Mouse (Mus musculus) hindbrain, embryonic 13.5 days (tissue): ENCODE measurements at regions not wholly inside any gene's neighbourhood (a gene's known extent, or its start where the extent isn't known, plus 50 kb on each side); places are given as distances from the start of the nearest gene placed in this dataset.

Experiments used
- ATAC-seq: fragments of 200-750 bp; cut with Nextera tagmentation; 2 replicates; pipeline ENCODE4 v1.8.0; 2017; ENCODE audit warnings: moderate TSS enrichment; ENCODE audit not compliant: low FRiP score
- H3K27ac ChIP-seq: fragments of 300-500 bp; sonication (generic); 2 replicates; pipeline ENCODE4 v1.5.1; 2015; ENCODE audit warnings: inconsistent platforms, mild to moderate bottlenecking, moderate library complexity
- H3K27me3 ChIP-seq: fragments of 300-500 bp; sonication (generic); 2 replicates; pipeline ENCODE4 v1.6.1; 2015; ENCODE audit warnings: mild to moderate bottlenecking, inconsistent platforms
- H3K36me3 ChIP-seq: fragments of 300-500 bp; sonication (generic); 2 replicates; pipeline ENCODE4 v1.6.1; 2015; ENCODE audit warnings: mild to moderate bottlenecking, inconsistent platforms
- H3K4me1 ChIP-seq: fragments of 300-500 bp; sonication (generic); replicated peaks from 2 replicates; pipeline ENCODE4 v1.6.1; 2015; ENCODE audit warnings: inconsistent platforms
- H3K4me2 ChIP-seq: fragments of 300-500 bp; sonication (generic); 2 replicates; pipeline ENCODE4 v1.6.1; 2015; ENCODE audit warnings: inconsistent platforms, mild to moderate bottlenecking, moderate library complexity
- H3K4me3 ChIP-seq: fragments of 300-500 bp; sonication (generic); 2 replicates; pipeline ENCODE4 v1.5.1; 2015; ENCODE audit warnings: mild to moderate bottlenecking, inconsistent platforms
- H3K9ac ChIP-seq: fragments of 300-500 bp; sonication (generic); 2 replicates; pipeline ENCODE4 v1.6.1; 2015; ENCODE audit warnings: mild to moderate bottlenecking, inconsistent platforms
- H3K9me3 ChIP-seq: fragments of 300-500 bp; sonication (generic); 2 replicates; pipeline ENCODE4 v1.6.1; 2016; ENCODE audit warnings: inconsistent platforms
- WGBS: fragments of 180-500 bp; shearing (Covaris S2); methylation state at CpG from one replicate; pipeline ENCODE4 v1.1.7; 2015; 5-methylcytosine and 5-hydroxymethylcytosine counted together

GRCm38 (mm10) chr9:94295431-94295830 is 242.4 kb downstream of the 1190002N15Rik start:
- H3K9ac ChIP-seq, result no peak overlapping the region
- no peaks in the 10 kb centered on the region for H3K27me3 ChIP-seq
- 86% methylated on average over 6 of the region's 6 CpGs for WGBS
- H3K36me3 ChIP-seq, result no peaks in the 10 kb centered on the region
- H3K9me3 ChIP-seq, result no peaks in the 10 kb centered on the region
- no peak for ATAC-seq
- H3K4me2 ChIP-seq, result no peak overlapping the region
- no peak overlapping the region for H3K4me3 ChIP-seq
- H3K4me1 ChIP-seq, result no peaks in the 10 kb centered on the region
- H3K27ac ChIP-seq, result no peak overlapping the region

GRCm38 (mm10) chr9:94292147-94292546 is 245.7 kb downstream of the 1190002N15Rik start:
- H3K9ac ChIP-seq, result no peak overlapping the region
- 79% methylated on average over 3 of the region's 3 CpGs for WGBS
- no peaks in the 10 kb centered on the region for H3K4me1 ChIP-seq
- no peak overlapping the region for H3K4me3 ChIP-seq
- H3K9me3 ChIP-seq, result no peaks in the 10 kb centered on the region
- no peak for ATAC-seq
- no peak overlapping the region for H3K4me2 ChIP-seq
- H3K36me3 ChIP-seq, result no peaks in the 10 kb centered on the region
- no peaks in the 10 kb centered on the region for H3K27me3 ChIP-seq
- no peak overlapping the region for H3K27ac ChIP-seq

GRCm38 (mm10) chr9:94289546-94289945 is 248.3 kb downstream of the 1190002N15Rik start:
- Histone ChIP-seq H3K27me3 (no peaks in the 10 kb centered on the region), H3K4me3 (no peak overlapping the region), H3K9ac (no peak overlapping the region), H3K36me3 (no peaks in the 10 kb centered on the region), H3K4me1 (no peaks in the 10 kb centered on the region), H3K4me2 (no peak overlapping the region), H3K27ac (no peak overlapping the region), H3K9me3 (no peaks in the 10 kb centered on the region)
- no peak for ATAC-seq

GRCm38 (mm10) chr9:94287559-94287958 is 250.3 kb downstream of the 1190002N15Rik start:
- H3K4me2 ChIP-seq, result no peak overlapping the region
- WGBS, result 80% methylated on average over 2 of the region's 2 CpGs
- H3K27ac ChIP-seq, result no peak overlapping the region
- no peaks in the 10 kb centered on the region for H3K36me3 ChIP-seq
- H3K4me3 ChIP-seq, result no peak overlapping the region
- no peak for ATAC-seq
- no peaks in the 10 kb centered on the region for H3K4me1 ChIP-seq
- no peaks in the 10 kb centered on the region for H3K9me3 ChIP-seq
- no peak overlapping the region for H3K9ac ChIP-seq
- no peaks in the 10 kb centered on the region for H3K27me3 ChIP-seq

- Histone ChIP-seq H3K9me3 (no peaks in the 10 kb centered on the region), H3K27ac (no peak overlapping the region), H3K36me3 (no peaks in the 10 kb centered on the region), H3K9ac (no peak overlapping the region), H3K4me1 (no peaks in the 10 kb centered on the region), H3K27me3 (no peaks in the 10 kb centered on the region), H3K4me3 (no peak overlapping the region), H3K4me2 (no peak overlapping the region)
- WGBS, result 86% methylated on average over 4 of the region's 4 CpGs
- ATAC-seq, result no peak
Measured at GRCm38 (mm10) chr9:94278657-94279585, 259.0 kb downstream of the 1190002N15Rik start.

GRCm38 (mm10) chr9:94277096-94277495 is 260.8 kb downstream of the 1190002N15Rik start:
- Histone ChIP-seq H3K4me1 (no peaks in the 10 kb centered on the region), H3K27ac (no peak overlapping the region), H3K4me3 (no peak overlapping the region), H3K36me3 (no peaks in the 10 kb centered on the region), H3K9me3 (no peaks in the 10 kb centered on the region), H3K4me2 (no peak overlapping the region), H3K9ac (no peak overlapping the region), H3K27me3 (no peaks in the 10 kb centered on the region)
- ATAC-seq, result no peak
- WGBS, result 88% methylated on average over 3 of the region's 3 CpGs

GRCm38 (mm10) chr9:94269213-94269612 is 268.7 kb downstream of the 1190002N15Rik start:
- Histone ChIP-seq H3K9me3 (no peaks in the 10 kb centered on the region), H3K4me2 (no peak overlapping the region), H3K9ac (no peak overlapping the region), H3K36me3 (no peaks in the 10 kb centered on the region), H3K4me3 (no peak overlapping the region), H3K4me1 (no peaks in the 10 kb centered on the region), H3K27ac (no peak overlapping the region), H3K27me3 (no peaks in the 10 kb centered on the region)
- 70% methylated on average over 5 of the region's 5 CpGs for WGBS
- ATAC-seq, result no peak

- H3K4me1 ChIP-seq, result no peaks in the 10 kb centered on the region
- H3K9me3 ChIP-seq, result no peaks in the 10 kb centered on the region
- no peaks in the 10 kb centered on the region for H3K36me3 ChIP-seq
- H3K9ac ChIP-seq, result no peak overlapping the region
- ATAC-seq, result no peak
- H3K4me2 ChIP-seq, result no peak overlapping the region
- no peak overlapping the region for H3K4me3 ChIP-seq
- WGBS, result 76% methylated on average over 1 of the region's 1 CpGs
- no peak overlapping the region for H3K27ac ChIP-seq
- no peaks in the 10 kb centered on the region for H3K27me3 ChIP-seq
Measured at GRCm38 (mm10) chr9:94267243-94267642, 270.6 kb downstream of the 1190002N15Rik start.

GRCm38 (mm10) chr9:94239479-94240241 is 298.2 kb downstream of the 1190002N15Rik start:
- Histone ChIP-seq H3K36me3 (no peaks in the 10 kb centered on the region), H3K4me1 (no peaks in the 10 kb centered on the region), H3K4me2 (no peak overlapping the region), H3K4me3 (no peak overlapping the region), H3K9ac (no peak overlapping the region), H3K9me3 (no peaks in the 10 kb centered on the region), H3K27ac (no peak overlapping the region), H3K27me3 (no peaks in the 10 kb centered on the region)
- WGBS, result 75% methylated on average over 8 of the region's 8 CpGs
- ATAC-seq, result no peak

GRCm38 (mm10) chr9:94238565-94238964 is 299.3 kb downstream of the 1190002N15Rik start:
- Histone ChIP-seq H3K36me3 (no peaks in the 10 kb centered on the region), H3K4me1 (no peaks in the 10 kb centered on the region), H3K4me2 (no peak overlapping the region), H3K27me3 (no peaks in the 10 kb centered on the region), H3K9ac (no peak overlapping the region), H3K27ac (no peak overlapping the region), H3K4me3 (no peak overlapping the region), H3K9me3 (no peaks in the 10 kb centered on the region)
- ATAC-seq, result no peak

- H3K4me1 ChIP-seq, result no peaks in the 10 kb centered on the region
- H3K27ac ChIP-seq, result no peak overlapping the region
- H3K27me3 ChIP-seq, result no peaks in the 10 kb centered on the region
- no peak overlapping the region for H3K9ac ChIP-seq
- WGBS, result 78% methylated on average over 2 of the region's 2 CpGs
- no peak overlapping the region for H3K4me3 ChIP-seq
- no peak for ATAC-seq
- H3K4me2 ChIP-seq, result no peak overlapping the region
- no peaks in the 10 kb centered on the region for H3K36me3 ChIP-seq
- no peaks in the 10 kb centered on the region for H3K9me3 ChIP-seq
Measured at GRCm38 (mm10) chr9:94229537-94229936, 308.3 kb downstream of the 1190002N15Rik start.

GRCm38 (mm10) chr9:94219116-94219515 is 318.8 kb downstream of the 1190002N15Rik start:
- no peak for ATAC-seq
- H3K36me3 ChIP-seq, result no peaks in the 10 kb centered on the region
- H3K4me1 ChIP-seq, result no peaks in the 10 kb centered on the region
- no peak overlapping the region for H3K4me2 ChIP-seq
- H3K27me3 ChIP-seq, result no peaks in the 10 kb centered on the region
- no peaks in the 10 kb centered on the region for H3K9me3 ChIP-seq
- H3K9ac ChIP-seq, result no peak overlapping the region
- H3K27ac ChIP-seq, result no peak overlapping the region
- WGBS, result 62% methylated on average over 2 of the region's 2 CpGs
- no peak overlapping the region for H3K4me3 ChIP-seq
